Mouse (Mus musculus) liver, embryonic 12.5 days (tissue): Measurements from ENCODE around the gene Ccdc96. TPM values are rescaled to one million over a fixed set of nuclear protein-coding genes. Genes with fewer than 3 reads are reported as not detected.

Experiments
- ATAC-seq: fragments of 200-750 bp; cut with Nextera tagmentation; 2 replicates; pipeline ENCODE4 v1.8.0; 2017; ENCODE audit warnings: moderate number of reproducible peaks, mild to moderate bottlenecking, moderate library complexity
- H3K27ac ChIP-seq: fragments of 300-500 bp; sonication (generic); 2 replicates; pipeline ENCODE4 v1.5.1; 2016; ENCODE audit warnings: mild to moderate bottlenecking
- H3K27me3 ChIP-seq: fragments of 300-500 bp; sonication (generic); replicated peaks from 2 replicates; pipeline ENCODE4 v1.6.1; 2016; ENCODE audit warnings: mild to moderate bottlenecking, moderate library complexity
- H3K36me3 ChIP-seq: fragments of 300-500 bp; sonication (generic); 2 replicates; pipeline ENCODE4 v1.6.1; 2016; ENCODE audit warnings: mild to moderate bottlenecking, moderate library complexity
- H3K4me1 ChIP-seq: fragments of 300-500 bp; sonication (generic); 2 replicates; pipeline ENCODE4 v1.6.1; 2016
- H3K4me2 ChIP-seq: fragments of 300-500 bp; sonication (generic); 2 replicates; pipeline ENCODE4 v1.6.1; 2016; ENCODE audit warnings: mild to moderate bottlenecking, moderate library complexity
- H3K4me3 ChIP-seq: fragments of 300-500 bp; sonication (generic); 2 replicates; pipeline ENCODE4 v1.5.1; 2016; ENCODE audit warnings: mild to moderate bottlenecking, moderate library complexity
- H3K9ac ChIP-seq: fragments of 300-500 bp; sonication (generic); 2 replicates; pipeline ENCODE4 v1.6.1; 2016; ENCODE audit warnings: mild to moderate bottlenecking, moderate library complexity
- H3K9me3 ChIP-seq: fragments of 300-500 bp; sonication (generic); replicated peaks from 2 replicates; pipeline ENCODE4 v1.6.1; 2016; ENCODE audit warnings: mild to moderate bottlenecking, moderate library complexity
- WGBS: fragments of 180-500 bp; shearing (Covaris S2); methylation state at CpG from one replicate; pipeline ENCODE4 v1.1.7; 2016; ENCODE audit not compliant: insufficient replicate concordance; 5-methylcytosine and 5-hydroxymethylcytosine counted together
- polyA plus RNA-seq: library from polyadenylated mRNA; unstranded; fragments of >200 nt; fragmentation: Nextera tagmentation; extraction: Ambion mirVana; gene quantifications from 2 replicates; pipeline ENCODE4 v1.2.1, GENCODE M21; 2016

Ccdc96 gene
- polyA plus RNA-seq, 1 experiment from 2014 or later: 0.25 TPM

DNA sequence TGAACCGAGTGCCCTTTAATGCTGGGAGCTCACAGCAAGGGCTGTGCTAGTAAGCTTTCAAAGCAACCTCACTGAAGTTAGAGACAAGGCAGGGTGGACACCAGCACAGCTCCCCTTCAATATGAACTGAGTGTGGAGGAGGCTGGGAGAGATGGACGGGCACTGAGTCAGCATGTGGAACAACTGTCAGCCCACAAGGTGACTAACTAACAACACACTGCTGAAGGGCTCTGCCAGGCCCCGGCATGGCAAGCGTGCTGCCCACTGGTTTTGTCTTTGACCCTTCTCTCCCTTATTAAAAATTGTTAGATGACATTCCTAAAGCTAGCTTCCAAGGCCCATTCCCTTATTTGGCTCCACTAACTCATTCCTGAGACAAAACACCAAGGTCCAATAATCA is 26.7 kb upstream of the Ccdc96 start:
- H3K4me1 ChIP-seq: peaks cover 7% of the 10 kb centered on the region
- peaks cover 30% of the 10 kb centered on the region for H3K27me3 ChIP-seq
- no peak for ATAC-seq
- WGBS: 62% methylated on average over 4 of the region's 4 CpGs
- no peak overlapping the region for H3K9ac ChIP-seq
- no peak overlapping the region for H3K27ac ChIP-seq
- no peak overlapping the region for H3K4me3 ChIP-seq
- H3K9me3 ChIP-seq: no peaks in the 10 kb centered on the region
- no peaks in the 10 kb centered on the region for H3K36me3 ChIP-seq
- H3K4me2 ChIP-seq: no peak overlapping the region

DNA sequence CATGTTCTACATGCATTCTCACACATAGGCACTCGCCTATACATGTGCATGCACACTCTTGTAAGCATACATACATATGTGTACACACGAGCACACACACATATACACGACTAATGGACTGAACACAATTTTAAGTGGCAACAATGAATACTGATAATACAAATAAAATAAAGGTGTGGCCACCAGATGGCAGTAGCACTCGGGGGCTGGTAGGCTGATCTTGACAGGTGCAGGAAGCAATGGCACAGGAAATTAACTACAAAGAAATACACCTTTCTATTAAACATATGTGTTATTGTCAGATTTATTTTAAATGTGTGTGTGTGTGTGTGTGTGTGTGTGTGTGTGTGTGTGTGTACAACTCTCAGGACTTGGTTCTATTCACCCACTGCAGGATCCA is 25.5 kb upstream of the Ccdc96 start:
- 9% methylated on average over 4 of the region's 4 CpGs for whole genome bisulfite sequencing
- no peak for ATAC-seq
- no peaks in the 10 kb centered on the region for H3K9me3 ChIP-seq
- no peak overlapping the region for H3K27ac ChIP-seq
- H3K4me2 ChIP-seq: no peak overlapping the region
- no peak overlapping the region for H3K4me3 ChIP-seq
- peaks cover 12% of the 10 kb centered on the region for H3K4me1 ChIP-seq
- no peaks in the 10 kb centered on the region for H3K36me3 ChIP-seq
- no peak overlapping the region for H3K9ac ChIP-seq
- peaks cover 29% of the 10 kb centered on the region for H3K27me3 ChIP-seq

DNA sequence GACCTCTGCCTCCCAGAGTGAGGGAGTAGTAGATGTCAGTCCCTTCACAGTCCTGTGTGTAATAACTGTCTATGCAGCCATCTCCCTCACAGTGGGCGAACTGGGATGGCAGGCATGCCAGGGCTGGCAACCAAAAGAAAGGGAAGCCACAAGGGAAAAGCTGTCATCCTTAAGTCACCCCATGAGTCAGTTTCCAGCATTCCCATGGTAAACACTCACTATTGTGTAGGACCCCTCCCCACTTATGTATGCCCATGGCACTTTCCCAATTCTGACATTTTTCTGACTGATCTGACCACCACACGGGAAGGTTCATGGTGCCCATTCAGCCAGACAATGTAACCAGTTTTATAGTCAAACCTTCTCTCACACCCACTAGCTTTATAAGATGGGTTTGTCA is 23.7 kb upstream of the Ccdc96 start:
- H3K36me3 ChIP-seq: no peaks in the 10 kb centered on the region
- H3K9me3 ChIP-seq: no peaks in the 10 kb centered on the region
- no peak overlapping the region for H3K4me3 ChIP-seq
- ATAC-seq: no peak
- H3K4me2 ChIP-seq: no peak overlapping the region
- peaks cover 21% of the 10 kb centered on the region for H3K4me1 ChIP-seq
- H3K9ac ChIP-seq: no peak overlapping the region
- H3K27ac ChIP-seq: no peak overlapping the region
- 63% methylated on average over 2 of the region's 2 CpGs for WGBS
- H3K27me3 ChIP-seq: peaks cover 20% of the 10 kb centered on the region

DNA sequence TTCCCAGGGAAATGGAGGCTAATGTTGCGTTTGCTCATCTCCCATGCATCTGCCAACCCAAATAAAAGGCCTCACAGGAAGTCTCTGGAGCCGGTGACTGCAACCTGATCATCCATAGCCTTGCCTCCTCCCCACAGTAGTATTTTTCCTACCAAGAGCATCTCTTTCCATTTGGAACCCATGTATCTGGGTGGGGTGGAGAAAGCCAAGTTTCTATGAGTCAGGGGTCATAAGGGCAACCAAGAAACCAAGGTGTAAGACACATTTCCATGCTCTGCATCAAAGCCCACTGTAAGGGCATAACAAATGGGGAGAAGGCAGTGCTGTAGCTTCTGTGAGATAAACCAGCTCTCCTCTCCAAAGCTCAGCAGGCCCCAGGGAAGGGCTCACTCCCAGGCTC is 23.2 kb upstream of the Ccdc96 start:
- H3K4me2 ChIP-seq: no peak overlapping the region
- H3K9me3 ChIP-seq: no peaks in the 10 kb centered on the region
- H3K4me1 ChIP-seq: peaks cover 26% of the 10 kb centered on the region
- ATAC-seq: no peak
- no peak overlapping the region for H3K4me3 ChIP-seq
- no peak overlapping the region for H3K9ac ChIP-seq
- no peak overlapping the region for H3K27ac ChIP-seq
- 55% methylated on average over 2 of the region's 2 CpGs for WGBS
- no peaks in the 10 kb centered on the region for H3K36me3 ChIP-seq
- H3K27me3 ChIP-seq: peaks cover 16% of the 10 kb centered on the region

GRCm38 (mm10) chr5:36462810-36463209 is 21.6 kb upstream of the Ccdc96 start:
- 0 out of 2 replicates have a peak, but pooled peaks cover under 1% of the 10 kb centered on the region for H3K27me3 ChIP-seq
- WGBS: 13% methylated on average over 7 of the region's 7 CpGs

GRCm38 (mm10) chr5:36463391-36463790 is 21.0 kb upstream of the Ccdc96 start:
- H3K4me3 ChIP-seq: no peak overlapping the region
- peaks cover 42% of the 10 kb centered on the region for H3K4me1 ChIP-seq
- H3K27me3 ChIP-seq: no peaks in the 10 kb centered on the region
- H3K4me2 ChIP-seq: 0 out of 2 replicates have a peak overlapping the region, but pooled peaks have one; percentile 96
- ATAC-seq: no peak
- H3K9ac ChIP-seq: no peak overlapping the region
- no peak overlapping the region for H3K27ac ChIP-seq
- WGBS: 69% methylated on average over 5 of the region's 5 CpGs
- peaks cover 18% of the 10 kb centered on the region for H3K36me3 ChIP-seq
- no peaks in the 10 kb centered on the region for H3K9me3 ChIP-seq

More at GRCm38 (mm10) chr5:36462810-36463209, 21.6 kb upstream of the Ccdc96 start:
- Histone ChIP-seq H3K4me3 (no peak overlapping the region), H3K9ac (no peak overlapping the region), H3K27ac (no peak overlapping the region), H3K9me3 (no peaks in the 10 kb centered on the region), H3K4me2 (no peak overlapping the region), H3K4me1 (peaks cover 38% of the 10 kb centered on the region), H3K36me3 (peaks cover 13% of the 10 kb centered on the region; the same call in 1 of the 2 replicates)
- ATAC-seq: no peak

DNA sequence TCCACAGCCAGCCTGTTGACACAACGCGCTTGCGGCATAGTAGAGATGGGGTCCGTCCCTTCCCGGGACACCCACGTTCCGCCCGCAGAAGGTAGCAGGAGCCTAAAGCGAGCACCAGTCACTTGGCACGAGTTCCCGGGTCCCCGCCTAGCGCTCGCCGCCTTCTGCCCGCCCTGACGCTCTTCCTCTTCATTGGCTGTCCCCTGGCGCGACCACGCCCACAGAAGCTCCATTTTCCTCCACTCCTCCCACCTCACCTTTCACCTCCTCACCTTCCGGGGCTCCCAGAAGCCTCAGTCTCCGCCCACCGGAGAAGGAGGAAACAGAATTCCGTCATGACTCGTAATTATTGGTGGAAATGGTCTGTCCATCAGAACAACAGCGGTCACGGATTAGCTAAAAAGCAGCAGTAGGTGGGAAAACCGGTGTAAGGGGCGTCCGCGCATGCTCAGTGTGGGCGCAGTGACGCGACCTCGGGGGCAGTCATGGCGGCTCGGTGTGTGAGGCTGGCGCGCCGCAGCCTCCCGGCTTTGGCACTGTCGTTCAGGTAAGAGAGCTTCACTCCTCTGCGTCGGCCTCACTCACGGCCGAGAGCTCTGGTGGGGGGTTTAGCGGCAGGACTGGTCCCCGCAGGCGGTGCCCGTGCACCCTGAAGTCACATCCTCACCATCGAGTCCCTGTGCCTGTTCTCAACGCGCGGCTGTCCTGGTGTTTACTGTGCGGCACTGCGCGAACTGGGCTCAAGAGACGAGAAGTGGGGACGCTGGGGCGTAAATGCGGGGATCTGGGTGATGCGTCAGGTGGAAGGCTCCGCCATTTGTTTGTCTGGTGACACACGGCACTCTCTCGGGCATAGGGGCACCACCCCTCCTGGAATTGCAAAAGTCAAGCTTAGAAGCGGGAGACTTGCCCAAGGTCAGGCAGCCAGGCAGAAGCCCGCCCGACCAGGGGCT is 19.4 kb upstream of the Ccdc96 start, which contains the start of gene Grpel1:
Grpel1 (plus strand) TSS at position 290 of the 953 bp plus-strand sequence.
- Histone ChIP-seq H3K4me2 (peak within 1 kb of the TSS; percentile 96), H3K27ac (peak within 1 kb of the TSS; percentile 76), H3K9ac (peak within 1 kb of the TSS; percentile 88), H3K36me3 (peaks cover 34% of the 10 kb centered on the region), H3K4me1 (peaks cover 42% of the 10 kb centered on the region), H3K27me3 (no peaks in the 10 kb centered on the region), H3K4me3 (peak within 1 kb of the TSS; percentile 97), H3K9me3 (no peaks in the 10 kb centered on the region)
- peak; percentile 96 for ATAC-seq
- under 1% methylated on average over 68 of the region's 68 CpGs for WGBS

GRCm38 (mm10) chr5:36465889-36466288 is 18.5 kb upstream of the Ccdc96 start:
- Histone ChIP-seq H3K36me3 (peaks cover 43% of the 10 kb centered on the region), H3K4me1 (peaks cover 42% of the 10 kb centered on the region), H3K9ac (peak overlapping the region; percentile 88), H3K4me3 (peak overlapping the region; percentile 97), H3K4me2 (peak overlapping the region; percentile 96), H3K27ac (peak overlapping the region; percentile 76; the same call in 1 of the 2 replicates), H3K27me3 (no peaks in the 10 kb centered on the region), H3K9me3 (no peaks in the 10 kb centered on the region)
- 4% methylated on average over 8 of the region's 8 CpGs for WGBS
- no peak for ATAC-seq

DNA sequence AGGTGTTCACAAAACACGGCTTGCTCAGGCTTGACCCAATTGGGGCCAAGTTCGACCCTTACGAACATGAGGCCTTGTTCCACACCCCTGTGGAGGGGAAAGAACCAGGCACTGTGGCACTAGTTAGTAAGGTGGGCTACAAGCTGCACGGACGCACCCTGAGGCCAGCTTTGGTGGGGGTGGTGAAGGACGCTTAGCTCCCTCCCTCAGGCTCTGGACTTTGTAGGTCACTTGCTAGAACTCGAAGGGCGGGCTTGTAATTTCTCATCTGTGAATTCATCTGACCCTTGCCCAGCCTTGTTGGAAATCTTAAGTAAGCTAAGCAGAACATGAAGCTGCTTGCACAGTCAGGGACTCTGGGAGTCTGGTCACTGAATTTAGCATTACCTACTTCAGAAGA is 13.2 kb upstream of the Ccdc96 start:
- Histone ChIP-seq H3K4me1 (peaks cover 17% of the 10 kb centered on the region), H3K27ac (no peak overlapping the region), H3K9ac (no peak overlapping the region), H3K36me3 (peaks cover 93% of the 10 kb centered on the region), H3K4me2 (no peak overlapping the region), H3K9me3 (no peaks in the 10 kb centered on the region), H3K27me3 (no peaks in the 10 kb centered on the region), H3K4me3 (no peak overlapping the region)
- ATAC-seq: no peak
- WGBS: 86% methylated on average over 8 of the region's 8 CpGs

DNA sequence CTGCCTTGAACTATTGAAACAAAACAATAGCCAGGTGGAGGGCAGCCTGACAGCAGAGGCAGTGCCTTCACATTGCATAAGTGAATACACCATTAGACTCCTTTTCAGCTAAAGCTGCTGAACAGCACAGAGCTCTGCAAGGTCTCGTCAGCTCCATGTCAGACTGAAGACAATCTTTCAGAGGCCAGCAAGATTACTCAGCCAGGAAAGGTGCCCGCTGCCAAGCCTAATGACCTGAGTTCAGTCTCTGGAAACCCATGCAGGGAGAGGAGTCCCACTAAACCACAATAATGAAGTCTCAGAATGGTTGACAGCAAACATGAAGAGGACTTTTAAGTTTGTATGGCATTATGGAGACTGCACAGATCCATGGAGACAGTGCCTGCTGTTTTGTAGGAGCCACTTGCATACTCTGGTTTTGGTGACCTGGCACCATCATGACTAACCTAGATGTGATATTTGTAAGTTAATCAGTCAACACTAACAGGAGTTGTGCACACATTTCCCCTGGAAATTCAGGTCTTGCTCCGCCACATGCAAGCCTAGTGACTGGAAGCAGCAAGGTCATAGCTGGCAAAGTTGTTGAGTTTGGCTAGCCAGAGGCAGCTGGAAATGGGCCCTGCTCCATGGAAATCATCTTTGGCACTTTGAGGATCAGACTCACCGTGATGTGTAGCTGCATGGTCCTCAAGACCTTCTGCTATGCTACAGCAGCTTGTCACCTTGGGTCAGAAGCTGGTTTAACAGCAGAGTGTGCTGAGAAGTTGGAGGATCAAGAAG is 11.3 kb upstream of the Ccdc96 start:
- H3K9ac ChIP-seq: no peak overlapping the region
- no peak for ATAC-seq
- peaks cover 87% of the 10 kb centered on the region for H3K36me3 ChIP-seq
- WGBS: 80% methylated on average over 4 of the region's 4 CpGs
- H3K27ac ChIP-seq: no peak overlapping the region
- no peak overlapping the region for H3K4me2 ChIP-seq
- no peak overlapping the region for H3K4me3 ChIP-seq
- no peaks in the 10 kb centered on the region for H3K9me3 ChIP-seq
- H3K4me1 ChIP-seq: peaks cover 2% of the 10 kb centered on the region; the same call in 1 of the 2 replicates
- H3K27me3 ChIP-seq: no peaks in the 10 kb centered on the region

DNA sequence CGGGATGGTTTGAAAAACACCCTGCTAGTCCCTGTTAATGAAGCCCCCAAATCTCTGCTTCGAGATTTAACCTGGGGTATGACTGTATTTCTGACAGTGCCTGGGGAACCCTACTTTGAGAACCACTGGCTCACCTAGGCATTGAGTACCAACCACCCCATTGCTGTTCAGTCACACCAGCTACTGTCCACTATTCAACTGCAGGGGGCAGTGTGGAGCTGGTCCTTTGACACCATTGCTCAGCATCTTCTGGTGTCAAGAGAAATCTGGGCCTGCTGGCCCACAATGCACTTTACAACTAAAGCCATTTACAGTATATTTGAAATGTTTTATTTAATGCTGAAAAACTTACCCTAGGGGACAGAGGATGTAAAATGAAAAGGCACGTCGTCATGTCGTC is 10.1 kb upstream of the Ccdc96 start:
- 72% methylated on average over 5 of the region's 5 CpGs for WGBS
- ATAC-seq: peak; percentile 56; the same call in 1 of the 2 replicates
- Histone ChIP-seq H3K4me1 (peaks cover 9% of the 10 kb centered on the region), H3K9ac (no peak overlapping the region), H3K27me3 (no peaks in the 10 kb centered on the region), H3K4me3 (no peak overlapping the region), H3K27ac (no peak overlapping the region), H3K9me3 (no peaks in the 10 kb centered on the region), H3K4me2 (no peak overlapping the region), H3K36me3 (peaks cover 78% of the 10 kb centered on the region)

DNA sequence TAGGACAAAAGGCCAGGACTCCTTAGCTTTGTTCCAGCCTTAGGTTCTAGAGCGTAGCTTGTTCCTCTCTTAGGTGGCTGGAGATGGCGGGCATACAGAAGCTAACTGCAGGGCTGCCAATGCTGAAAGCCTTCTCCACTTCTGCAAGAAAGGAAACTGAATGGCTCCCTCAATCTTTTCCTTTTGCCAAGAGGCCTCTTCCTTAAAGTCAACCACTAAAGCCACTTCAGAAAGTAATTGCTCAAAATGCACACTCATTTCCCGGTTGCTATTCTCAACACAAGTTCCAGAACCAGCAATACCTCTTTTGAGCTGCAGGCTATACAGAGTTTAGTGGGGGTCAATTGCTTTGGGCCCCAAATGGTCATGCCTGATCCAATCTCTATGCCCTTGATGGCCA is 6.9 kb upstream of the Ccdc96 start:
- H3K27ac ChIP-seq: no peak overlapping the region
- no peaks in the 10 kb centered on the region for H3K27me3 ChIP-seq
- H3K9me3 ChIP-seq: no peaks in the 10 kb centered on the region
- peaks cover 40% of the 10 kb centered on the region for H3K4me1 ChIP-seq
- H3K4me2 ChIP-seq: no peak overlapping the region
- H3K9ac ChIP-seq: no peak overlapping the region
- ATAC-seq: no peak
- H3K4me3 ChIP-seq: no peak overlapping the region
- 49% methylated on average over 3 of the region's 3 CpGs for WGBS
- peaks cover 54% of the 10 kb centered on the region for H3K36me3 ChIP-seq
